ENCODE assay signal across 14 mouse cellular contexts in the genomic region with DNA sequence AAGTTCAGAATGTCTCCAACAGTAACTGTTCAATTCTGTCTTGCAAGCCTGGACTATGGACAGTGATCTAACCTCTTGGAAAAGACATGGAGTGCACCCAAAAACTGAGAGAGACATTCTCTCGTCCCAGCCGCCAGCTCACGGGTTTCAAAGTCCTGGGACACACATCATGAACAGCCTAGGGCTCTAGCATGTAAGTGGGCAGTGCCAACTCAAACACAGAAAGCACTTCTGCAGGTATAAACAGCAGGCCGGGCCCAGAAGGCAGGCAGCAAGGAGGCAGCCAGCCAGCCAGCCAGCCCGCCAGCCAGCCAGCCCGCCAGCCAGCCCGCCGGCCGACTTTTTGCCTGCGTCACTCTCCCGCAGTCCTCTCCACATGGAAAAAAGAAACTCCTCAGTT.
DNase-seq lines count a peak whose midpoint lies in the region; ATAC-seq and TF ChIP-seq lines count a peak whose summit lies in the region.
"Had no signal": no experiment of that assay in that cellular context is flagged by ENCODE, and none has a peak within 500 bp of the region (broad histone marks: within the 10 kb centered on the region; RNA-seq: fewer than 3 reads in every experiment).

No protein-coding gene starts in this region.

- no peak overlapping the region for H3K9ac ChIP-seq in heart, adult 2 months (ENCODE audit: low read depth, low read length)
- peak overlapping the region; percentile 48 for H3K9ac ChIP-seq in ES-Bruce4 (ENCODE audit: low read depth, poor library complexity, severe bottlenecking)
- H3K9ac ChIP-seq in limb, embryonic 15.5 days, result no peak overlapping the region
- H3K9ac ChIP-seq: embryonic facial prominence, embryonic 13.5 days; liver, embryonic 15.5 days had no signal

- intact Hi-C loops in heart, adult 2 months (cut with DNase I), result no loop called here
- intact Hi-C loops in gastrocnemius, postnatal 14 days (cut with DNase I; ENCODE audit: low total_unique reads), result no loop called here
- intact Hi-C loops in left cerebral cortex, postnatal 36 days (cut with DNase I), result no loop called here

- no peak overlapping the region for H3K27ac ChIP-seq in heart, adult 2 months
- H3K27ac ChIP-seq in heart, embryonic 10.5 days, result no peak overlapping the region
- no peak overlapping the region for H3K27ac ChIP-seq in ES-Bruce4 (ENCODE audit: insufficient read depth, low read length)
- H3K27ac ChIP-seq in limb, embryonic 15.5 days, result peak overlapping the region; percentile 51
- H3K27ac ChIP-seq in forebrain, embryonic 10.5 days, result no peak overlapping the region
- H3K27ac ChIP-seq: embryonic facial prominence, embryonic 13.5 days; hindbrain, embryonic 10.5 days; liver, embryonic 15.5 days had no signal

- H3K4me2 ChIP-seq in limb, embryonic 15.5 days, result no peak overlapping the region
- H3K4me2 ChIP-seq: embryonic facial prominence, embryonic 13.5 days; liver, embryonic 15.5 days had no signal

- no peak for TF ChIP-seq EP300 in heart, adult 2 months (IDR thresholded peaks at IDR 0.05; ENCODE audit: insufficient read depth, low read depth, low read length)
- TF ChIP-seq EP300 in ES-Bruce4 (IDR thresholded peaks at IDR 0.05; ENCODE audit: insufficient read depth, low read depth, low read length), result no peak

- WGBS in heart, adult 2 months, result 75% methylated on average over 11 of the region's 11 CpGs
- WGBS in heart, embryonic 10.5 days, result 83% methylated on average over 11 of the region's 11 CpGs
- 62% methylated on average over 11 of the region's 11 CpGs for WGBS in limb, embryonic 15.5 days
- 94% methylated on average over 11 of the region's 11 CpGs for WGBS in forebrain, embryonic 10.5 days

- no peak for TF ChIP-seq POLR2A in heart, adult 2 months (IDR thresholded peaks at IDR 0.05; ENCODE audit: insufficient read depth, low read depth, low read length)
- no peak for TF ChIP-seq POLR2A in ES-Bruce4 (IDR thresholded peaks at IDR 0.05; ENCODE audit: insufficient read depth, low read length)

- no peak overlapping the region for H3K4me3 ChIP-seq in heart, adult 2 months
- H3K4me3 ChIP-seq in heart, embryonic 10.5 days, result no peak overlapping the region
- peak overlapping the region; percentile 32 for H3K4me3 ChIP-seq in ES-Bruce4 (ENCODE audit: low read depth, low read length)
- no peak overlapping the region for H3K4me3 ChIP-seq in limb, embryonic 15.5 days
- no peak overlapping the region for H3K4me3 ChIP-seq in forebrain, embryonic 10.5 days
- H3K4me3 ChIP-seq: embryonic facial prominence, embryonic 13.5 days; hindbrain, embryonic 10.5 days; liver, embryonic 15.5 days had no signal

- no peaks in the 10 kb centered on the region for H3K9me3 ChIP-seq in heart, embryonic 10.5 days
- no peaks in the 10 kb centered on the region for H3K9me3 ChIP-seq in ES-Bruce4 (replicated peaks; ENCODE audit: control insufficient read depth, insufficient read depth, low read length, poor library complexity, severe bottlenecking)
- no peaks in the 10 kb centered on the region for H3K9me3 ChIP-seq in limb, embryonic 15.5 days
- H3K9me3 ChIP-seq in forebrain, embryonic 10.5 days, result no peaks in the 10 kb centered on the region
- H3K9me3 ChIP-seq: embryonic facial prominence, embryonic 13.5 days; hindbrain, embryonic 10.5 days; liver, embryonic 15.5 days had no signal

- H3K79me2 ChIP-seq in heart, adult 2 months (replicated peaks; ENCODE audit: control insufficient read depth, insufficient read depth, low read length), result no peaks in the 10 kb centered on the region

- TF ChIP-seq CTCF in heart, adult 2 months (IDR thresholded peaks at IDR 0.05), result no peak
- no peak for TF ChIP-seq CTCF in ES-Bruce4 (IDR thresholded peaks at IDR 0.05; ENCODE audit: low read depth, low read length)

- no peaks in the 10 kb centered on the region; the same call in 1 of the 2 replicates for H3K4me1 ChIP-seq in heart, adult 2 months (ENCODE audit: control insufficient read depth, insufficient read depth, low read length)
- no peaks in the 10 kb centered on the region for H3K4me1 ChIP-seq in heart, embryonic 10.5 days
- H3K4me1 ChIP-seq in ES-Bruce4 (ENCODE audit: control insufficient read depth, insufficient read depth, low read length), result no peaks in the 10 kb centered on the region
- peaks cover 5% of the 10 kb centered on the region; the same call in 1 of the 2 replicates for H3K4me1 ChIP-seq in limb, embryonic 15.5 days
- no peaks in the 10 kb centered on the region for H3K4me1 ChIP-seq in forebrain, embryonic 10.5 days
- H3K4me1 ChIP-seq: embryonic facial prominence, embryonic 13.5 days; hindbrain, embryonic 10.5 days; liver, embryonic 15.5 days had no signal

- H3K27me3 ChIP-seq in heart, adult 2 months (ENCODE audit: control insufficient read depth, insufficient read depth, low read length), result no peaks in the 10 kb centered on the region
- no peaks in the 10 kb centered on the region for H3K27me3 ChIP-seq in heart, embryonic 10.5 days (ENCODE audit: insufficient read depth, poor library complexity, severe bottlenecking)
- no peaks in the 10 kb centered on the region for H3K27me3 ChIP-seq in ES-Bruce4 (ENCODE audit: control insufficient read depth, insufficient read depth, low read length, poor library complexity, severe bottlenecking)
- no peaks in the 10 kb centered on the region for H3K27me3 ChIP-seq in limb, embryonic 15.5 days
- no peaks in the 10 kb centered on the region for H3K27me3 ChIP-seq in forebrain, embryonic 10.5 days (ENCODE audit: poor library complexity, severe bottlenecking)
- H3K27me3 ChIP-seq: embryonic facial prominence, embryonic 13.5 days; liver, embryonic 15.5 days had no signal

- peak; percentile 23 for DNase-seq in heart, adult 2 months
- no peak for DNase-seq in heart, embryonic 10.5 days (ENCODE audit: low spot score)
- DNase-seq in gastrocnemius, postnatal 14 days, result peak; percentile 7
- no peak for DNase-seq in frontal cortex, postnatal 36 days (ENCODE audit: low spot score in 2 of 2)
- DNase-seq in left cerebral cortex, postnatal 36 days (ENCODE audit: low spot score in 2 of 2), result no peak
- no peak for DNase-seq in forebrain, embryonic 10.5 days (ENCODE audit: extremely low spot score, low spot score)
- DNase-seq: cerebellum, adult 9-11 months had no signal

- H3K36me3 ChIP-seq in heart, adult 2 months (ENCODE audit: control insufficient read depth, insufficient read depth, low read length), result no peaks in the 10 kb centered on the region
- no peaks in the 10 kb centered on the region for H3K36me3 ChIP-seq in heart, embryonic 10.5 days
- H3K36me3 ChIP-seq in ES-Bruce4 (ENCODE audit: control insufficient read depth, insufficient read depth, low read length, poor library complexity, severe bottlenecking), result no peaks in the 10 kb centered on the region
- no peaks in the 10 kb centered on the region for H3K36me3 ChIP-seq in limb, embryonic 15.5 days
- no peaks in the 10 kb centered on the region for H3K36me3 ChIP-seq in forebrain, embryonic 10.5 days (replicated peaks)
- H3K36me3 ChIP-seq: embryonic facial prominence, embryonic 13.5 days; hindbrain, embryonic 10.5 days; liver, embryonic 15.5 days had no signal

- no peak for ATAC-seq in limb, embryonic 15.5 days (ENCODE audit: insufficient number of reproducible peaks, low FRiP score, low TSS enrichment, low read depth)
- ATAC-seq: CD4-positive, CD25-positive, alpha-beta regulatory T cell, adult 4 months; intestine, postnatal 0 days had no signal

Comparison
In these comparisons a context has a peak if more than half of its experiments do, and no peak if none do; other contexts are left out.
1. DNase-seq: peak in heart, adult 2 months (2 of 2) and gastrocnemius, postnatal 14 days (single experiment); none in heart, embryonic 10.5 days (single experiment), frontal cortex, postnatal 36 days (0 of 2), left cerebral cortex, postnatal 36 days (0 of 2) and forebrain, embryonic 10.5 days (single experiment).